9 mouse cellular contexts compared by ENCODE assay signal in the genomic region with DNA sequence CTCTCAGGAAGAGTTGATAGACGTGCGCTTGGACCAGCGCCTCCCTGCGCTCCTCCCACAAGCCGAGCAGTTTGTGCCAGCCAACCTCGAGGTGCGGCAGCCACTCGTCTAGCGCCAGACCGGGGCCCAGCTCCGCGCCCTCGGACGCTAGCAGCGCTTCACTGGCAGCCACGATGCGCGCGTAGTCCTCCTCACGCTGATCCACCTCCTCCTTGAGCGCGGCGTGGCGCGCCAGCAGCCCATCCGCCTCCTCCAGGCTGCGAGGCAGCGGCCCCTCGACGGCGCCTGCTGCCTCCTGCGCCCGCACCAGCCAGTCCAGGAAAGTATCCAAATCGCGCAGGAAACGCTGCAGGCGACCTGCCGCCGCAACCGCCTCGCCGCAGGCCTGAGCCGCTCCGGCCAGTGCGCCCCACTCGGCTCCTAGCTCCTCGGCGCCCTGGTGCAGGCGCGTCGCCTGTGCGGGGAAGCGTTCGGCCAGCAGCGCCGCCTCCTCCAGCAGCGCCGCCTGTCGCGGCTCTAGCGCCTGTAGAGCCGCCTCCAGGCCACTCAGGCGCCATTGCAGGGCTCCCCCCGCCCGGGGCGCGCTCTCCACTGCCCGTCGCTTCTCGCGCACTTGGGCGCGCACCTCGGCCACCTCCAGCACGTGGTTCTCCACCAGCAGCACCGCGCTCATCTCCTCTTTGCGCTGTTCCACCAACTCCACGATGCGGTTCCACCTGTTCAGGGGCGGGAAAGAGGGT. TPM values are rescaled to one million over a fixed set of nuclear protein-coding genes. Genes with fewer than 3 reads are reported as not detected.
DNase-seq lines count a peak whose midpoint lies in the region; ATAC-seq and TF ChIP-seq lines count a peak whose summit lies in the region.
"Had no signal": no experiment of that assay in that cellular context is flagged by ENCODE, and none has a peak within 500 bp of the region (broad histone marks: within the 10 kb centered on the region; RNA-seq: fewer than 3 reads in every experiment).

No protein-coding gene starts in this region.

- ATAC-seq in lung, embryonic 14.5 days (ENCODE audit: insufficient read depth), result no peak
- 0 out of 2 replicates have a peak, but pooled peaks have one; percentile 19 for ATAC-seq in hindbrain, embryonic 16.5 days
- no peak for ATAC-seq in stomach, embryonic 14.5 days (ENCODE audit: insufficient number of reproducible peaks, insufficient read depth, low FRiP score, low read depth)

- 6% methylated on average over 81 of the region's 81 CpGs for WGBS in lung, embryonic 14.5 days
- 6% methylated on average over 81 of the region's 81 CpGs for WGBS in lung, adult 2 months
- WGBS in hindbrain, embryonic 16.5 days, result 10% methylated on average over 81 of the region's 81 CpGs
- 4% methylated on average over 81 of the region's 81 CpGs for WGBS in stomach, embryonic 14.5 days

- H3K27ac ChIP-seq in lung, embryonic 14.5 days (ENCODE audit: low read depth), result no peak overlapping the region
- no peak overlapping the region for H3K27ac ChIP-seq in hindbrain, embryonic 16.5 days (ENCODE audit: low read depth, low read length)
- H3K27ac ChIP-seq in stomach, embryonic 14.5 days (ENCODE audit: low read length), result no peak overlapping the region

- H3K9ac ChIP-seq in lung, embryonic 14.5 days, result no peak overlapping the region
- no peak overlapping the region for H3K9ac ChIP-seq in hindbrain, embryonic 16.5 days (ENCODE audit: low read depth, low read length)
- no peak overlapping the region for H3K9ac ChIP-seq in stomach, embryonic 14.5 days (replicated peaks; ENCODE audit: low read depth, low read length)

- no peaks in the 10 kb centered on the region for H3K36me3 ChIP-seq in lung, embryonic 14.5 days (ENCODE audit: insufficient read depth)
- H3K36me3 ChIP-seq in hindbrain, embryonic 16.5 days (ENCODE audit: control insufficient read depth, insufficient read depth, low read length), result peaks cover 10% of the 10 kb centered on the region; the same call in 1 of the 2 replicates
- no peaks in the 10 kb centered on the region for H3K36me3 ChIP-seq in stomach, embryonic 14.5 days (ENCODE audit: control insufficient read depth, insufficient read depth, low read length)

- no peaks in the 10 kb centered on the region for H3K4me1 ChIP-seq in lung, embryonic 14.5 days (ENCODE audit: insufficient read depth)
- no peaks in the 10 kb centered on the region for H3K4me1 ChIP-seq in lung, adult 2 months (ENCODE audit: control insufficient read depth, insufficient read depth, low read length)
- peaks cover 3% of the 10 kb centered on the region; the same call in 1 of the 2 replicates for H3K4me1 ChIP-seq in hindbrain, embryonic 16.5 days (ENCODE audit: control insufficient read depth, insufficient read depth, low read depth, low read length)
- peaks cover 3% of the 10 kb centered on the region; the same call in 1 of the 2 replicates for H3K4me1 ChIP-seq in stomach, embryonic 14.5 days (ENCODE audit: control insufficient read depth, insufficient read depth, low read length)

- peak overlapping the region; percentile 16; the same call in 1 of the 2 replicates for H3K4me3 ChIP-seq in lung, embryonic 14.5 days (ENCODE audit: low read depth, low read length)
- no peak overlapping the region for H3K4me3 ChIP-seq in lung, adult 2 months (replicated peaks; ENCODE audit: extremely low read depth, low read depth, low read length)
- H3K4me3 ChIP-seq in hindbrain, embryonic 16.5 days (ENCODE audit: low read length), result 0 out of 2 replicates have a peak overlapping the region, but pooled peaks have one; percentile 3
- peak overlapping the region; percentile 15; the same call in 1 of the 2 replicates for H3K4me3 ChIP-seq in stomach, embryonic 14.5 days (ENCODE audit: low read depth, low read length)
- H3K4me3 ChIP-seq: megakaryocyte, embryonic 14.5 days had no signal

- TF ChIP-seq POLR2A in lung, adult 2 months (IDR thresholded peaks at IDR 0.05; ENCODE audit: borderline replicate concordance, extremely low read depth, low read depth, low read length), result no peak

- no peak for TF ChIP-seq CTCF in lung, embryonic 14.5 days (IDR thresholded peaks at IDR 0.05; ENCODE audit: low read depth)
- no peak for TF ChIP-seq CTCF in lung, adult 2 months (IDR thresholded peaks at IDR 0.05; ENCODE audit: insufficient read depth, low read length)

- no peaks in the 10 kb centered on the region; the same call in 1 of the 2 replicates for H3K9me3 ChIP-seq in lung, embryonic 14.5 days (ENCODE audit: low read depth, low read length)
- no peaks in the 10 kb centered on the region; the same call in 1 of the 2 replicates for H3K9me3 ChIP-seq in hindbrain, embryonic 16.5 days (ENCODE audit: control insufficient read depth, low read length)
- peaks cover 7% of the 10 kb centered on the region for H3K9me3 ChIP-seq in stomach, embryonic 14.5 days (ENCODE audit: control insufficient read depth, low read depth, low read length)

- DNase-seq in cerebellum, adult 9-10 months, result peak; percentile 36
- DNase-seq in cerebellum, adult 18-20 months, result no peak
- peak; percentile 13 for DNase-seq in lung, embryonic 14.5 days
- DNase-seq in lung, adult 2 months, result no peak
- DNase-seq in ovary, postnatal 14 days (ENCODE audit: low spot score), result no peak
- DNase-seq in adrenal gland, postnatal 10 days, result no peak

- H3K27me3 ChIP-seq in lung, embryonic 14.5 days (ENCODE audit: insufficient read depth, low read length), result peaks cover 78% of the 10 kb centered on the region
- H3K27me3 ChIP-seq in hindbrain, embryonic 16.5 days (replicated peaks; ENCODE audit: control insufficient read depth, insufficient read depth, low read length), result peaks cover 59% of the 10 kb centered on the region
- peaks cover 51% of the 10 kb centered on the region for H3K27me3 ChIP-seq in stomach, embryonic 14.5 days (ENCODE audit: control insufficient read depth, insufficient read depth, low read length)

- peak overlapping the region; percentile 23; the same call in 1 of the 2 replicates for H3K4me2 ChIP-seq in lung, embryonic 14.5 days
- peak overlapping the region; percentile 16; the same call in 1 of the 2 replicates for H3K4me2 ChIP-seq in hindbrain, embryonic 16.5 days (ENCODE audit: low read length)
- peak overlapping the region; percentile 33 for H3K4me2 ChIP-seq in stomach, embryonic 14.5 days (replicated peaks; ENCODE audit: low read depth, low read length)

RNA-seq across cellular contexts. Expression of gene Sptbn4, which starts 43.1 kb away (rescaled TPM):
- polyA plus RNA-seq in lung, embryonic 14.5 days (2014; fragmentation: Nextera tagmentation; extraction: Ambion mirVana), result 0.31 and 0.51 TPM in 2 replicates
- polyA plus RNA-seq in lung, adult 2 months (2012; rRNA removed), result 0.05 and 0.13 TPM in 2 replicates
- 3.1 and 3.7 TPM in 2 replicates for polyA plus RNA-seq in hindbrain, embryonic 16.5 days (2015; fragmentation: Nextera tagmentation; extraction: Ambion mirVana)
- polyA plus RNA-seq in stomach, embryonic 14.5 days (2014; fragmentation: Nextera tagmentation; extraction: Ambion mirVana), result 0.64 and 1.00 TPM in 2 replicates
- total RNA-seq in adrenal gland, postnatal 10 days (2021), result under 1 TPM; 0.70 to 0.81 TPM

RNA-seq across cellular contexts. Expression of gene Blvrb, which starts 43.4 kb away (rescaled TPM):
- 54.5 and 56.0 TPM in 2 replicates for polyA plus RNA-seq in lung, embryonic 14.5 days (2014; fragmentation: Nextera tagmentation; extraction: Ambion mirVana)
- polyA plus RNA-seq in lung, adult 2 months (2012; rRNA removed), result 71.6 and 78.8 TPM in 2 replicates
- 23.4 and 23.7 TPM in 2 replicates for polyA plus RNA-seq in hindbrain, embryonic 16.5 days (2015; fragmentation: Nextera tagmentation; extraction: Ambion mirVana)
- polyA plus RNA-seq in stomach, embryonic 14.5 days (2014; fragmentation: Nextera tagmentation; extraction: Ambion mirVana), result 67.3 and 78.3 TPM in 2 replicates
- total RNA-seq in adrenal gland, postnatal 10 days (2021), result 10 to 100 TPM; 83.4 TPM

RNA-seq across cellular contexts. Expression of gene Gm20479, which starts 47.2 kb away (rescaled TPM):
- polyA plus RNA-seq in lung, embryonic 14.5 days (2014; fragmentation: Nextera tagmentation; extraction: Ambion mirVana), result 0.73 and 1.6 TPM in 2 replicates
- polyA plus RNA-seq in lung, adult 2 months (2012; rRNA removed), result not detected in 2 replicates
- polyA plus RNA-seq in hindbrain, embryonic 16.5 days (2015; fragmentation: Nextera tagmentation; extraction: Ambion mirVana), result not detected in 2 replicates
- 0.53 and 1.9 TPM in 2 replicates for polyA plus RNA-seq in stomach, embryonic 14.5 days (2014; fragmentation: Nextera tagmentation; extraction: Ambion mirVana)
- total RNA-seq in adrenal gland, postnatal 10 days (2021), result 1 to 10 TPM in 1 of 2 experiments, not detected in 1; 2.5 TPM

RNA-seq across cellular contexts. Expression of gene Shkbp1, which starts 48.6 kb away (rescaled TPM):
- polyA plus RNA-seq in lung, embryonic 14.5 days (2014; fragmentation: Nextera tagmentation; extraction: Ambion mirVana), result 45.1 and 53.5 TPM in 2 replicates
- polyA plus RNA-seq in lung, adult 2 months (2012; rRNA removed), result 76.4 and 85.1 TPM in 2 replicates
- 31.6 and 38.0 TPM in 2 replicates for polyA plus RNA-seq in hindbrain, embryonic 16.5 days (2015; fragmentation: Nextera tagmentation; extraction: Ambion mirVana)
- 41.5 and 41.6 TPM in 2 replicates for polyA plus RNA-seq in stomach, embryonic 14.5 days (2014; fragmentation: Nextera tagmentation; extraction: Ambion mirVana)
- 10 to 100 TPM; 19.6 to 22.9 TPM for total RNA-seq in adrenal gland, postnatal 10 days (2021)

Comparison
In these comparisons a context has a peak if more than half of its experiments do, and no peak if none do; other contexts are left out.
1. DNase-seq: peak in cerebellum, adult 9-10 months (single experiment) and lung, embryonic 14.5 days (single experiment); none in cerebellum, adult 18-20 months (0 of 2), lung, adult 2 months (single experiment), ovary, postnatal 14 days (single experiment) and adrenal gland, postnatal 10 days (single experiment).
2. Peak in every context shown above with its lines, with median percentiles within 50 percentile points of each other: H3K4me2 ChIP-seq.